Mouse (Mus musculus): ENCODE data around the gene Slc44a5. TPM values are rescaled to one million over a fixed set of nuclear protein-coding genes. Genes with fewer than 3 reads are reported as not detected.

Gene Slc44a5
- polyA plus RNA-seq, 1 experiment from 2014 or later, result 1.6 TPM

- Histone ChIP-seq H3K27me3 (ENCODE audit: control insufficient read depth, insufficient read depth, low read length) (no peaks in the 10 kb centered on the region), H3K4me1 (ENCODE audit: control insufficient read depth, insufficient read depth, low read length) (no peaks in the 10 kb centered on the region), H3K27ac (ENCODE audit: low read length) (no peak overlapping the region), H3K4me2 (replicated peaks; ENCODE audit: low read depth, low read length) (no peak overlapping the region), H3K9me3 (ENCODE audit: control insufficient read depth, low read depth, low read length) (no peaks in the 10 kb centered on the region), H3K9ac (replicated peaks; ENCODE audit: low read depth, low read length) (no peak overlapping the region), H3K36me3 (ENCODE audit: control insufficient read depth, insufficient read depth, low read length) (no peaks in the 10 kb centered on the region), H3K4me3 (ENCODE audit: low read depth, low read length) (no peak overlapping the region)
- WGBS, result 73% methylated on average over 9 of the region's 9 CpGs
- ATAC-seq (ENCODE audit: insufficient number of reproducible peaks, insufficient read depth, low FRiP score, low read depth), result no peak
Measured at GRCm38 (mm10) chr3:153959731-153960207, 13.5 kb upstream of the Slc44a5 start.

GRCm38 (mm10) chr3:153960884-153961283, 12.4 kb upstream of the Slc44a5 start:
- no peak overlapping the region for H3K4me2 ChIP-seq (replicated peaks; ENCODE audit: low read depth, low read length)
- no peaks in the 10 kb centered on the region for H3K4me1 ChIP-seq (ENCODE audit: control insufficient read depth, insufficient read depth, low read length)
- WGBS, result 67% methylated on average over 2 of the region's 2 CpGs
- no peak overlapping the region for H3K9ac ChIP-seq (replicated peaks; ENCODE audit: low read depth, low read length)
- no peaks in the 10 kb centered on the region for H3K27me3 ChIP-seq (ENCODE audit: control insufficient read depth, insufficient read depth, low read length)
- H3K36me3 ChIP-seq (ENCODE audit: control insufficient read depth, insufficient read depth, low read length), result no peaks in the 10 kb centered on the region
- no peak overlapping the region for H3K4me3 ChIP-seq (ENCODE audit: low read depth, low read length)
- no peaks in the 10 kb centered on the region for H3K9me3 ChIP-seq (ENCODE audit: control insufficient read depth, low read depth, low read length)
- no peak overlapping the region for H3K27ac ChIP-seq (ENCODE audit: low read length)
- ATAC-seq (ENCODE audit: insufficient number of reproducible peaks, insufficient read depth, low FRiP score, low read depth), result no peak

- H3K27me3 ChIP-seq (ENCODE audit: control insufficient read depth, insufficient read depth, low read length), result no peaks in the 10 kb centered on the region
- no peak overlapping the region for H3K4me3 ChIP-seq (ENCODE audit: low read depth, low read length)
- no peak overlapping the region for H3K9ac ChIP-seq (replicated peaks; ENCODE audit: low read depth, low read length)
- H3K27ac ChIP-seq (ENCODE audit: low read length), result no peak overlapping the region
- WGBS, result 74% methylated on average over 6 of the region's 6 CpGs
- no peak overlapping the region for H3K4me2 ChIP-seq (replicated peaks; ENCODE audit: low read depth, low read length)
- no peaks in the 10 kb centered on the region for H3K36me3 ChIP-seq (ENCODE audit: control insufficient read depth, insufficient read depth, low read length)
- no peak for ATAC-seq (ENCODE audit: insufficient number of reproducible peaks, insufficient read depth, low FRiP score, low read depth)
- no peaks in the 10 kb centered on the region for H3K4me1 ChIP-seq (ENCODE audit: control insufficient read depth, insufficient read depth, low read length)
- no peaks in the 10 kb centered on the region for H3K9me3 ChIP-seq (ENCODE audit: control insufficient read depth, low read depth, low read length)
Measured at GRCm38 (mm10) chr3:153961632-153962389, 11.4 kb upstream of the Slc44a5 start.

- Histone ChIP-seq H3K36me3 (ENCODE audit: control insufficient read depth, insufficient read depth, low read length) (no peaks in the 10 kb centered on the region), H3K4me2 (replicated peaks; ENCODE audit: low read depth, low read length) (no peak overlapping the region), H3K27ac (ENCODE audit: low read length) (no peak overlapping the region), H3K4me1 (ENCODE audit: control insufficient read depth, insufficient read depth, low read length) (no peaks in the 10 kb centered on the region), H3K9ac (replicated peaks; ENCODE audit: low read depth, low read length) (no peak overlapping the region), H3K27me3 (ENCODE audit: control insufficient read depth, insufficient read depth, low read length) (no peaks in the 10 kb centered on the region), H3K4me3 (ENCODE audit: low read depth, low read length) (no peak overlapping the region), H3K9me3 (ENCODE audit: control insufficient read depth, low read depth, low read length) (no peaks in the 10 kb centered on the region)
- no peak for ATAC-seq (ENCODE audit: insufficient number of reproducible peaks, insufficient read depth, low FRiP score, low read depth)
- WGBS, result 69% methylated on average over 5 of the region's 5 CpGs
Measured at GRCm38 (mm10) chr3:153967447-153967846, 5.8 kb upstream of the Slc44a5 start.

GRCm38 (mm10) chr3:153968549-153968948, 4.7 kb upstream of the Slc44a5 start:
- WGBS, result 50% methylated on average over 4 of the region's 4 CpGs
- H3K4me2 ChIP-seq (replicated peaks; ENCODE audit: low read depth, low read length), result no peak overlapping the region
- H3K9ac ChIP-seq (replicated peaks; ENCODE audit: low read depth, low read length), result no peak overlapping the region
- 0 out of 2 replicates have a peak, but pooled peaks cover 4% of the 10 kb centered on the region for H3K27me3 ChIP-seq (ENCODE audit: control insufficient read depth, insufficient read depth, low read length)
- H3K4me3 ChIP-seq (ENCODE audit: low read depth, low read length), result no peak overlapping the region
- ATAC-seq (ENCODE audit: insufficient number of reproducible peaks, insufficient read depth, low FRiP score, low read depth), result no peak
- no peak overlapping the region for H3K27ac ChIP-seq (ENCODE audit: low read length)
- no peaks in the 10 kb centered on the region for H3K36me3 ChIP-seq (ENCODE audit: control insufficient read depth, insufficient read depth, low read length)
- 0 out of 2 replicates have a peak, but pooled peaks cover under 1% of the 10 kb centered on the region for H3K4me1 ChIP-seq (ENCODE audit: control insufficient read depth, insufficient read depth, low read length)
- H3K9me3 ChIP-seq (ENCODE audit: control insufficient read depth, low read depth, low read length), result no peaks in the 10 kb centered on the region

GRCm38 (mm10) chr3:153969451-153969850, 3.8 kb upstream of the Slc44a5 start:
- no peak overlapping the region for H3K9ac ChIP-seq (replicated peaks; ENCODE audit: low read depth, low read length)
- H3K4me1 ChIP-seq (ENCODE audit: control insufficient read depth, insufficient read depth, low read length), result 0 out of 2 replicates have a peak, but pooled peaks cover 2% of the 10 kb centered on the region
- ATAC-seq (ENCODE audit: insufficient number of reproducible peaks, insufficient read depth, low FRiP score, low read depth), result no peak
- no peaks in the 10 kb centered on the region for H3K36me3 ChIP-seq (ENCODE audit: control insufficient read depth, insufficient read depth, low read length)
- WGBS, result 82% methylated on average over 4 of the region's 4 CpGs
- H3K27me3 ChIP-seq (ENCODE audit: control insufficient read depth, insufficient read depth, low read length), result 0 out of 2 replicates have a peak, but pooled peaks cover 4% of the 10 kb centered on the region
- no peak overlapping the region for H3K4me2 ChIP-seq (replicated peaks; ENCODE audit: low read depth, low read length)
- H3K27ac ChIP-seq (ENCODE audit: low read length), result no peak overlapping the region
- H3K9me3 ChIP-seq (ENCODE audit: control insufficient read depth, low read depth, low read length), result no peaks in the 10 kb centered on the region
- no peak overlapping the region for H3K4me3 ChIP-seq (ENCODE audit: low read depth, low read length)

GRCm38 (mm10) chr3:153973949-153974760, 919 bp downstream of the Slc44a5 start:
- Histone ChIP-seq H3K36me3 (ENCODE audit: control insufficient read depth, insufficient read depth, low read length) (no peaks in the 10 kb centered on the region), H3K4me3 (ENCODE audit: low read depth, low read length) (peak overlapping the region; percentile 55), H3K4me2 (replicated peaks; ENCODE audit: low read depth, low read length) (peak overlapping the region; percentile 98), H3K27ac (ENCODE audit: low read length) (no peak overlapping the region), H3K9me3 (ENCODE audit: control insufficient read depth, low read depth, low read length) (no peaks in the 10 kb centered on the region), H3K4me1 (ENCODE audit: control insufficient read depth, insufficient read depth, low read length) (0 out of 2 replicates have a peak, but pooled peaks cover 2% of the 10 kb centered on the region), H3K9ac (replicated peaks; ENCODE audit: low read depth, low read length) (peak overlapping the region; percentile 39; the same call in 1 of the 2 replicates), H3K27me3 (ENCODE audit: control insufficient read depth, insufficient read depth, low read length) (0 out of 2 replicates have a peak, but pooled peaks cover 4% of the 10 kb centered on the region)
- whole genome bisulfite sequencing, result 6% methylated on average over 21 of the region's 21 CpGs
- no peak; the same call in 1 of the 2 replicates for ATAC-seq (ENCODE audit: insufficient number of reproducible peaks, insufficient read depth, low FRiP score, low read depth)

GRCm38 (mm10) chr3:153975060-153975459, 1.8 kb downstream of the Slc44a5 start:
- H3K36me3 ChIP-seq (ENCODE audit: control insufficient read depth, insufficient read depth, low read length), result no peaks in the 10 kb centered on the region

More at GRCm38 (mm10) chr3:153975060-153975459, 1.8 kb downstream of the Slc44a5 start:
- H3K4me1 ChIP-seq (ENCODE audit: control insufficient read depth, insufficient read depth, low read length), result 0 out of 2 replicates have a peak, but pooled peaks cover 2% of the 10 kb centered on the region
- 0 out of 2 replicates have a peak, but pooled peaks cover 4% of the 10 kb centered on the region for H3K27me3 ChIP-seq (ENCODE audit: control insufficient read depth, insufficient read depth, low read length)
- ATAC-seq (ENCODE audit: insufficient number of reproducible peaks, insufficient read depth, low FRiP score, low read depth), result no peak
- WGBS, result 11% methylated on average over 6 of the region's 6 CpGs
- no peaks in the 10 kb centered on the region for H3K9me3 ChIP-seq (ENCODE audit: control insufficient read depth, low read depth, low read length)
- no peak overlapping the region for H3K27ac ChIP-seq (ENCODE audit: low read length)
- H3K9ac ChIP-seq (replicated peaks; ENCODE audit: low read depth, low read length), result no peak overlapping the region
- H3K4me3 ChIP-seq (ENCODE audit: low read depth, low read length), result no peak overlapping the region
- H3K4me2 ChIP-seq (replicated peaks; ENCODE audit: low read depth, low read length), result no peak overlapping the region

Measured in stomach, embryonic 14.5 days (tissue).